Mouse (Mus musculus) CH12.LX (cell line): ENCODE data around the gene Tm2d1. TPM values are rescaled to one million over a fixed set of nuclear protein-coding genes. Genes with fewer than 3 reads are reported as not detected.

Experiments
- DNase-seq: peaks from one replicate; pipeline ENCODE4 v3.0.0-alpha.2; 2013; ENCODE audit errors: extremely low read depth
- H3K27ac ChIP-seq: 2 replicates; pipeline ENCODE4 v1.5.1; 2012; ENCODE audit warnings: low read depth, mild to moderate bottlenecking, control low read depth, moderate library complexity; ENCODE audit not compliant: insufficient read depth
- H3K27me3 ChIP-seq: replicated peaks from 2 replicates; pipeline ENCODE3; 2012; ENCODE audit warnings: inconsistent platforms
- H3K36me3 ChIP-seq, 2 experiments: replicated peaks in 1 of 2; 2 replicates each; pipeline versions ENCODE3 to v1.6.1; 2012; ENCODE audit warnings: inconsistent platforms in 1 of 2, low read length in 1 of 2, mild to moderate bottlenecking in 1 of 2, mixed read lengths in 1 of 2, moderate library complexity in 1 of 2; ENCODE audit not compliant: control insufficient read depth in 1 of 2, insufficient read depth in 1 of 2
- H3K4me1 ChIP-seq, 2 experiments: 2 replicates each; pipeline ENCODE4 v1.6.1; 2012; ENCODE audit warnings: inconsistent platforms in 1 of 2, moderate library complexity in 1 of 2; ENCODE audit not compliant: insufficient read depth in 2 of 2, control insufficient read depth in 1 of 2
- H3K4me2 ChIP-seq: 2 replicates; pipeline ENCODE4 v1.6.1; 2012; ENCODE audit warnings: low read depth, mild to moderate bottlenecking, control low read depth; ENCODE audit not compliant: poor library complexity, insufficient read depth, severe bottlenecking
- H3K4me3 ChIP-seq, 3 experiments: fragments of 150-350 bp in 1 of 3; sonication (generic) in 1 of 3; replicated peaks in 1 of 3; 2 replicates each; pipeline versions ENCODE3 to v1.5.1; 2011 to 2012; ENCODE audit warnings: low read depth in 2 of 3, low read length in 2 of 3, mild to moderate bottlenecking in 2 of 3, moderate library complexity in 2 of 3, control low read depth in 1 of 3, improper control_type of control experiment in 1 of 3, inconsistent platforms in 1 of 3, mixed read lengths in 1 of 3; ENCODE audit not compliant: poor library complexity in 1 of 3
- H3K79me2 ChIP-seq: replicated peaks from 2 replicates; pipeline ENCODE4 v1.6.1; 2012; ENCODE audit warnings: mild to moderate bottlenecking, moderate library complexity; ENCODE audit not compliant: control insufficient read depth, poor library complexity, insufficient read depth, severe bottlenecking; ENCODE audit errors: extremely low read depth
- H3K9ac ChIP-seq: 2 replicates; pipeline ENCODE4 v1.6.1; 2012; ENCODE audit warnings: low read depth, mild to moderate bottlenecking, control low read depth, moderate library complexity; ENCODE audit not compliant: insufficient read depth
- H3K9me3 ChIP-seq: replicated peaks from 2 replicates; pipeline ENCODE3; 2012; ENCODE audit warnings: low read length, inconsistent platforms, mixed read lengths
- BHLHE40 ChIP-seq: IDR thresholded peaks from 2 replicates; pipeline ENCODE4 v1.6.1; 2011; ENCODE audit warnings: mild to moderate bottlenecking, low read depth, low read length, improper control_type of control experiment
- CHD2 ChIP-seq: IDR thresholded peaks from 2 replicates; pipeline ENCODE4 v1.6.1; 2011; ENCODE audit warnings: low read length, improper control_type of control experiment
- EP300 ChIP-seq: IDR thresholded peaks from 2 replicates; pipeline ENCODE4 v1.6.1; 2011; ENCODE audit warnings: low read length, improper control_type of control experiment
- ETS1 ChIP-seq: conservative IDR thresholded peaks from 2 replicates; pipeline ENCODE4 v1.6.1; 2012; ENCODE audit warnings: low read depth, mild to moderate bottlenecking, inconsistent platforms, low read length, improper control_type of control experiment, moderate library complexity
- HCFC1 ChIP-seq: IDR thresholded peaks from 2 replicates; pipeline ENCODE4 v1.6.1; 2012; ENCODE audit warnings: low read depth, mild to moderate bottlenecking, inconsistent platforms, low read length, improper control_type of control experiment
- IRF4 ChIP-seq: IDR thresholded peaks from 2 replicates; pipeline ENCODE4 v1.6.1; 2014; ENCODE audit warnings: low read depth, mild to moderate bottlenecking, inconsistent platforms, low read length, improper control_type of control experiment
- JUND ChIP-seq: conservative IDR thresholded peaks from 2 replicates; pipeline ENCODE4 v1.6.1; 2011; ENCODE audit warnings: low read depth, low read length, improper control_type of control experiment
- MAX ChIP-seq: IDR thresholded peaks from 2 replicates; pipeline ENCODE4 v1.6.1; 2011; ENCODE audit warnings: low read length, improper control_type of control experiment
- MYC ChIP-seq: IDR thresholded peaks from 2 replicates; pipeline ENCODE4 v1.6.1; 2011; ENCODE audit warnings: low read depth, mild to moderate bottlenecking, improper control_type of control experiment, low read length
- PAX5 ChIP-seq: IDR thresholded peaks from 2 replicates; pipeline ENCODE4 v1.6.1; 2012; ENCODE audit warnings: low read length, inconsistent platforms, mixed read lengths
- RCOR1 ChIP-seq: conservative IDR thresholded peaks from 2 replicates; pipeline ENCODE4 v1.6.1; 2012; ENCODE audit warnings: low read depth, mild to moderate bottlenecking, inconsistent platforms, low read length, improper control_type of control experiment
- SIN3A ChIP-seq: IDR thresholded peaks from 2 replicates; pipeline ENCODE4 v1.6.1; 2012; ENCODE audit warnings: low read length, improper control_type of control experiment, inconsistent platforms
- TCF12 ChIP-seq: IDR thresholded peaks from 2 replicates; pipeline ENCODE4 v1.6.1; 2014; ENCODE audit warnings: low read depth, mild to moderate bottlenecking, inconsistent platforms, low read length, improper control_type of control experiment
- UBTF ChIP-seq: IDR thresholded peaks from 2 replicates; pipeline ENCODE4 v1.6.1; 2012; ENCODE audit warnings: low read depth, mild to moderate bottlenecking, inconsistent platforms, low read length, improper control_type of control experiment, moderate library complexity
- USF1 ChIP-seq: IDR thresholded peaks from 2 replicates; pipeline ENCODE4 v1.6.1; 2014; ENCODE audit warnings: low read depth, mild to moderate bottlenecking, inconsistent platforms, low read length, improper control_type of control experiment
- ZKSCAN1 ChIP-seq: IDR thresholded peaks from 2 replicates; pipeline ENCODE4 v1.6.1; 2012; ENCODE audit warnings: low read depth, inconsistent platforms, low read length, improper control_type of control experiment, borderline replicate concordance
- ZMIZ1 ChIP-seq: IDR thresholded peaks from 2 replicates; pipeline ENCODE4 v1.6.1; 2012; ENCODE audit warnings: low read depth, mild to moderate bottlenecking, inconsistent platforms, low read length, improper control_type of control experiment
- dilution Hi-C: fragments of 300-500 bp; cut with MboI; formaldehyde crosslinking; loops from 2 replicates; pipeline ENCODE4 v1.14.3; 2020; ENCODE audit warnings: low sequenced_read_pairs; ENCODE audit not compliant: extremely low pct_unique_long_range_greater_than_20kb, extremely low pct_ligation_motif_present
- in situ Hi-C: fragments of 300-500 bp; cut with MboI; formaldehyde crosslinking; loops from 3 replicates; pipeline ENCODE4 v1.14.3; 2019; ENCODE audit warnings: low sequenced_read_pairs, low pct_ligation_motif_present, low pct_unique_long_range_greater_than_20kb, mixed read lengths
- polyA plus RNA-seq: library from polyadenylated mRNA; unstranded; fragments of >175 nt; gene quantifications from 2 replicates; pipeline ENCODE4 v1.2.1, GENCODE M21; 2012; ENCODE audit warnings: low read depth; ENCODE audit not compliant: insufficient read length
- total RNA-seq, 2 experiments: library from RNA; depleted of rRNA; stranded (reverse); fragments of 300-350 nt in 1 of 2; fragments of >200 nt in 1 of 2; gene quantifications; 2 replicates each; pipeline ENCODE4 v1.2.3; 2012 to 2014

Gene Tm2d1
- total and polyA plus RNA-seq, 3 experiments: 14.8 to 54.9 (median 37.1) TPM

DNA sequence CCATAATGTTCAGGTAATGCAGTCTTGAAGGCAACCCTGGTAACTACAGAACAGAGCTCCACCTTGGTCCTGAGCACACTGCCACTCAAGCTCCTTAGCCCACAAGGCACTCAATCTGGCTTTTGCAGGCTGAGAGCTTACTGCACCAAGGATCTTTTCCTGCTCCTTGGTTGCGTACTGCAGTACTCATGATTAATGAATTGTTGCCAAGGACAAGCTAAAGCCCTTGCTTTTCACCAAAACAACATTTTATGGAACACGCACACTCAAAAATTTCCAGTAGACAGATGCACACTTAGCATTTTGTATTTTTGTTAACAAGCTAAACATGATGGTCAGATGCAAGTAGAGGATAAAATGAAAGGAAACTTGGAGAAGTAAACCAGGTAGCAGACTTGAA is 66.0 kb downstream of the Tm2d1 start:
- no peak overlapping the region for H3K9ac ChIP-seq
- dilution Hi-C loops (no loop called here), in situ Hi-C loops (no loop called here)
- no peaks in the 10 kb centered on the region for H3K36me3 ChIP-seq
- no peak for TF ChIP-seq SIN3A
- TF ChIP-seq UBTF: no peak
- TF ChIP-seq EP300: no peak
- TF ChIP-seq IRF4: no peak
- TF ChIP-seq JUND: no peak
- TF ChIP-seq ZMIZ1: no peak
- no peak for TF ChIP-seq TCF12
- TF ChIP-seq RCOR1: no peak
- TF ChIP-seq BHLHE40: no peak
- TF ChIP-seq CHD2: no peak
- TF ChIP-seq ETS1: no peak
- TF ChIP-seq USF1: no peak
- no peak for TF ChIP-seq PAX5
- TF ChIP-seq MAX: no peak
- no peak for TF ChIP-seq ZKSCAN1
- no peak for TF ChIP-seq MYC
- TF ChIP-seq HCFC1: no peak
- no peaks in the 10 kb centered on the region for H3K9me3 ChIP-seq
- no peak for DNase-seq
- peaks cover 0 to 4% of the 10 kb centered on the region in 2 experiments; a peak in 1 of 4 replicates for H3K4me1 ChIP-seq
- H3K4me3 ChIP-seq: no peak overlapping the region
- no peak overlapping the region for H3K27ac ChIP-seq
- H3K4me2 ChIP-seq: no peak overlapping the region
- peaks cover 40% of the 10 kb centered on the region for H3K27me3 ChIP-seq
- no peaks in the 10 kb centered on the region for H3K79me2 ChIP-seq

Other genes with a start within 250 kb of the Tm2d1 start
- 1.4 and 2.0 TPM in 2 replicates for gene Patj, start 12.5 kb upstream of the Tm2d1 start, total RNA-seq (2012; rRNA removed)
- gene Patj, start 12.5 kb upstream of the Tm2d1 start, total RNA-seq (2014; rRNA removed): 0.54 and 1.2 TPM in 2 replicates
- 6.1 and 8.4 TPM in 2 replicates for gene Patj, start 12.5 kb upstream of the Tm2d1 start, polyA plus RNA-seq